Mouse (Mus musculus) gastrocnemius, adult 2 months (tissue): Measurements from ENCODE around the gene Kalrn. TPM values are rescaled to one million over a fixed set of nuclear protein-coding genes. Genes with fewer than 3 reads are reported as not detected.
A peak's percentile ranks its signal among the peaks of the same experiment; 100 is the strongest.

Source experiments
- DNase-seq: peaks from one replicate; pipeline ENCODE4 v3.0.0; 2022
- H3K27ac ChIP-seq: fragments of 200-600 bp; 2 replicates; pipeline ENCODE4 v1.8.1; 2022; ENCODE audit warnings: mild to moderate bottlenecking
- H3K4me3 ChIP-seq: fragments of 200-600 bp; 2 replicates; pipeline ENCODE4 v1.8.1; 2022; ENCODE audit warnings: mild to moderate bottlenecking, moderate library complexity
- CTCF ChIP-seq: fragments of 200-600 bp; IDR thresholded peaks from 2 replicates; pipeline ENCODE4 v1.8.1; 2022; ENCODE audit warnings: antibody characterized with exemption, mild to moderate bottlenecking, moderate library complexity
- intact Hi-C: fragments of 180-260 bp; cut with DNase I; formaldehyde crosslinking; loops from one replicate; pipeline ENCODE4 v1.15.1; 2025
- total RNA-seq, 2 experiments: library from RNA; stranded (reverse); gene quantifications; 2 replicates each; pipeline ENCODE4 v1.2.3; 2021

Gene Kalrn
- total RNA-seq, 2 experiments from 2014 or later, result 21.8 to 28.3 TPM

- intact Hi-C loops, result loop anchor here (1.0 to 10.0 kb wide), 2 partner anchors 102 to 502 kb away; partner anchors contain the start of gene Ccdc14
- peak; percentile 81 for TF ChIP-seq CTCF
- DNase-seq, result peak; percentile 35
Measured at GRCm38 (mm10) chr16:34192959-34193842, 380.1 kb downstream of the Kalrn start.

DNA sequence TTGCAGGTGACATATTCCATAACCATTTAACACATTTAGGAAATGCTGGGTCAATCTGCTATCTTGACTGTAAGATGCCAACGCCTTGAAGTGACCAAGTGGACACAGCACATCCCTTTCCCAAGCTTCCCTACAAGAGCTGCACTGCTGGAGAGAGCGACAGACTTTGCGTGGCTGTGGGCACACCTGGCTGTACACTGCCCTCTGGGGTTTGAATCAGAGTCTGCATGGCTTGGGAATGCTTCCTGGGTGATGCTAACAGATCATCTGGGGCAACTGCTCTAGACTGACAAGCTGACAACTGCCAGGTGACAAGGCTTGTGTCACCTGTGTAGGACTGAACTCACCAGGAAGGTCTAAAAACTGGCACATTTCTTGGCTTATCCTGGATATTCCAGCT lies 388.6 kb downstream of the Kalrn start:
- DNase-seq, result no peak
- H3K4me3 ChIP-seq, result no peak overlapping the region
- H3K27ac ChIP-seq, result no peak overlapping the region
- intact Hi-C loops, result no loop called here
- TF ChIP-seq CTCF, result peak; percentile 27

More at GRCm38 (mm10) chr16:34192959-34193842, 380.1 kb downstream of the Kalrn start:
- Histone ChIP-seq H3K4me3 (no peak overlapping the region), H3K27ac (no peak overlapping the region)

DNA sequence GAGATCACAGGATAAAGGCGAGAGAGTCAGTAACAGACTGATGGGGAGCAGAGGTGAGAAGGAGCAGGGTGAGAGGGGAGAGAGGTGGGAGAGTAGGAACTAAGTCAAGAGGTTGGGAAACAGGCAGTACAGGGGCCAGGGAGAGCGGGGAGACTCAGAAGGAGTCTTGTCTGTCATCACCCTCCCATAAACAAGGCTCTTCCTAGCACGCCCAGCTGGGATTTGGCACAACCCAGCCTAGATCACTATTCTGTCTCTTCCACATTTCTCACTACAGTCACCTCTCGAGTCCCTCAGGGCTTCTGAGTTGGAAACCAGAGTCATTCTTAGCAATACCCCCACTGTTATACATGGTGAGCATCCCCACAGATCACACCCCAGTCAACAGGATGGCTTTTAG lies 390.1 kb downstream of the Kalrn start:
- DNase-seq, result no peak
- no peak for TF ChIP-seq CTCF
- no peak overlapping the region for H3K27ac ChIP-seq
- H3K4me3 ChIP-seq, result no peak overlapping the region
- intact Hi-C loops, result no loop called here

GRCm38 (mm10) chr16:34175625-34176024 lies 397.7 kb downstream of the Kalrn start:
- H3K27ac ChIP-seq, result no peak overlapping the region
- intact Hi-C loops, result no loop called here
- TF ChIP-seq CTCF, result no peak
- no peak overlapping the region for H3K4me3 ChIP-seq
- no peak for DNase-seq

DNA sequence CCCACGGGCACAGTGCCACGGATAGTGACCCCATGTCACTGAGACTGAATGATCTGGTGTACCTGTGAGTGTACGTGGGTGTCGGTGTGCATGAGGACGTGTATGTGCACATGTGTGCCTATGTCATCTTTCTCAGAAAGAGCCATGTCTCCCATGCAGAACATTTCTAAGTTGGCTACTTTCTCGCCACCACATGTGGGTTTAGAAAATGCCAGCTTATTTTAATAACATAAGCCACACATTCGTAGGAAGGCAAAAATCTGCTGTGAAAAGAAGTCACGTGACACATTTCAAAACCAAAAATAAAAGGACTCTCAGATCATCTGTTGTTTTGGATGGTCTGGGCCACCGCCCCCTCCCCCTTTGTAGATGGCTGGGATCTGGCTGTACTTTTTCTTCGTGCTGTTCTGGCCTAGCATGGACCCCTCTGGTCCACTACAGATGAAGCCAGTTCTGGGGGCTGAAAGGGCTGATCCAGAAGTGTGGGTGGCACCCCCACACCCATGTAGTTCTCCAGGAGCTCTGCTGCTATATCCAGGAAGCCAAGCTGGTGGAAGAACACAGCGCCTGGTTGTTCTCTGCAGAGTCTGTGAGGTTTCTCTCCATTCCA lies 400.7 kb downstream of the Kalrn start:
- Histone ChIP-seq H3K4me3 (no peak overlapping the region), H3K27ac (no peak overlapping the region)
- no peak for DNase-seq
- TF ChIP-seq CTCF, result no peak
- intact Hi-C loops, result no loop called here

DNA sequence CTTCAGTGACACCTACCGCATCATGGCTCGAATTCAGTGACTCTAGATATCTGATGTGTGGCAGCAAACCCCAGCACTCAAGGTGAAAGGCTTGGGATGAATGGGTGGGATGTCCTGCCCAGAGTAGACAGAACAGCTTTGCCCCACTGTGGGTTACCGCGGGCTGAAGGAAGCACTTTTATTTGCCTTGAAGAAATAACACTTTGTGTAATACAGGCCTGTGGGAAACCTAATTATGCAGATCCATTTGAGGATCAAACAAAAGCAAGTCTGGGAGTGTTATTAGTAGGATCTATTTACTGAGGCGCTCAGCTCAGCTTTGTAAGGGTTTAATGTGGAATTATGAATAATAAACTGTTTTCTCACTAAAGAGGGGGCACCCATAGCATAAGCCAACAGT lies 406.3 kb downstream of the Kalrn start:
- Histone ChIP-seq H3K27ac (no peak overlapping the region), H3K4me3 (no peak overlapping the region)
- TF ChIP-seq CTCF, result no peak
- intact Hi-C loops, result no loop called here
- no peak for DNase-seq

DNA sequence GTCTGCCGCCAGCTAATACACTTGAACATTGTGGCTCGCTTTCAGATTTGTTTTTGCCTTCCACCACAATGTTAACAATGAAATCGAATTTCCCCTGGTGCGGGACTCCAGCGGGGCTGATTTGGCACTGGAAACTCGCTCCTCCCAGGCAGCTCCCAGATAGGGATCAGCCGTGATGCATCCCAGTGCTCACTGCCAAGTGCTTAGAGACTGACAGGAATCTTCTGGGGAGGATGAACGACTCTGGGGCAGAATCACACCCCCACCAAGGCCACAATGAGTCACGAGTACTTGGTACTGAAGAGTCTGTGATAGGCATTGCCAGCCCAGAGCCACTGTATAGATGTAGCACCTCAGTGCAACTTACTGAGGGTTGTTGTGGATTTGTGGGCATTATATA lies 410.2 kb downstream of the Kalrn start:
- no peak for DNase-seq
- Histone ChIP-seq H3K27ac (no peak overlapping the region), H3K4me3 (no peak overlapping the region)
- intact Hi-C loops, result no loop called here
- TF ChIP-seq CTCF, result no peak

DNA sequence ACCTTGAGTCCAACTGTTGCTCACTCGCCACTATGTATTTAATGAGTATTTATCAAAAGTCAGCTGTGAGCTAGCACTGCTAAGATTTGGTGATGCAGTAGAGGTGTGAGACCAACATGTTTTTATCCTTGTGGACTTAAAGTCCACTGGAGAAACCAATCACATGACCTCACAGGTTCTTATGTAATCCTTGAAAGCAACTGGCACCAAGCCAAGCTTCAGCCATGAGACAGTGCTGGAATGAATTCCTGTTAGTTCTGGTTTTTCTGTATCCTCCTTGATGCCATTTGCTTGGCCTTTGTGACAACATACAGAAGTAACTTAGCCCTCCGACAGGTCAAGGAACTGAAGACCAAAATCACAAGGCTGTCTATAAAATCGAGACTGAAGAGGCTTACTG lies 413.8 kb downstream of the Kalrn start:
- intact Hi-C loops, result no loop called here
- H3K4me3 ChIP-seq, result no peak overlapping the region
- H3K27ac ChIP-seq, result no peak overlapping the region
- no peak for DNase-seq
- TF ChIP-seq CTCF, result no peak

- Histone ChIP-seq H3K27ac (no peak overlapping the region), H3K4me3 (no peak overlapping the region)
- no peak for DNase-seq
- TF ChIP-seq CTCF, result no peak
- intact Hi-C loops, result no loop called here
Measured at GRCm38 (mm10) chr16:34157386-34158135, 415.8 kb downstream of the Kalrn start.

- DNase-seq, result no peak
- Histone ChIP-seq H3K4me3 (no peak overlapping the region), H3K27ac (no peak overlapping the region)
- intact Hi-C loops, result no loop called here
- no peak for TF ChIP-seq CTCF
Measured at GRCm38 (mm10) chr16:34155696-34156095, 417.6 kb downstream of the Kalrn start.

- DNase-seq, result no peak
- no peak for TF ChIP-seq CTCF
- Histone ChIP-seq H3K27ac (no peak overlapping the region), H3K4me3 (no peak overlapping the region)
- intact Hi-C loops, result no loop called here
Measured at GRCm38 (mm10) chr16:34154903-34155302, 418.4 kb downstream of the Kalrn start.

GRCm38 (mm10) chr16:34151528-34152071 lies 421.7 kb downstream of the Kalrn start:
- TF ChIP-seq CTCF, result no peak
- intact Hi-C loops, result no loop called here
- Histone ChIP-seq H3K27ac (no peak overlapping the region), H3K4me3 (no peak overlapping the region)
- DNase-seq, result no peak

- Histone ChIP-seq H3K27ac (no peak overlapping the region), H3K4me3 (no peak overlapping the region)
- intact Hi-C loops, result no loop called here
- TF ChIP-seq CTCF, result no peak
- no peak for DNase-seq
Measured at GRCm38 (mm10) chr16:34141670-34142069, 431.7 kb downstream of the Kalrn start.
